Mouse (Mus musculus): Measurements from ENCODE around the gene Itpkb.

GRCm38 (mm10) chr1:180402481-180403081, 72.3 kb downstream of the Itpkb start:
- peak; percentile 78 for TF ChIP-seq ETS1 (conservative IDR thresholded peaks at IDR 0.05; ENCODE audit: low read depth, low read length)
- TF ChIP-seq MAX (IDR thresholded peaks at IDR 0.05; ENCODE audit: low read length): no peak
- TF ChIP-seq GABPA (IDR thresholded peaks at IDR 0.05; ENCODE audit: insufficient replicate concordance, low read depth, low read length): no peak
- no peak for TF ChIP-seq POLR2A (IDR thresholded peaks at IDR 0.05; ENCODE audit: low read depth, low read length)
- no peak for TF ChIP-seq CTCF (conservative IDR thresholded peaks at IDR 0.05 in 1 of 2, IDR thresholded peaks at IDR 0.05 in 1 of 2; ENCODE audit: low read depth in 2 of 2, low read length in 2 of 2)
- no peak for TF ChIP-seq ZC3H11A (IDR thresholded peaks at IDR 0.05; ENCODE audit: low read depth, low read length)
- TF ChIP-seq HCFC1 (IDR thresholded peaks at IDR 0.05; ENCODE audit: low read depth, low read length): no peak
- 0 out of 2 replicates have a peak, but pooled peaks have one; percentile 14 for TF ChIP-seq BHLHE40 (IDR thresholded peaks at IDR 0.05; ENCODE audit: low read depth, low read length)
- no peak for TF ChIP-seq E2F4 (IDR thresholded peaks at IDR 0.05; ENCODE audit: insufficient replicate concordance, low read depth, low read length)
- TF ChIP-seq MYC (IDR thresholded peaks at IDR 0.05; ENCODE audit: low read depth, low read length): no peak
- no peak for TF ChIP-seq ZNF384 (IDR thresholded peaks at IDR 0.05; ENCODE audit: low read depth, low read length)
- no peak for TF ChIP-seq CHD1 (IDR thresholded peaks at IDR 0.05; ENCODE audit: low read depth, low read length)
- no peak for TF ChIP-seq KAT2A (IDR thresholded peaks at IDR 0.05; ENCODE audit: insufficient replicate concordance, low read length)
- 0 out of 2 replicates have a peak, but pooled peaks have one; percentile 16 for TF ChIP-seq UBTF (IDR thresholded peaks at IDR 0.05; ENCODE audit: low read depth, low read length)

Data from CH12.LX (cell line).